Mouse (Mus musculus) cerebellum, postnatal 25 days (tissue): ENCODE measurements around the gene Krt32.

Experiments used
- DNase-seq, 2 experiments: peaks; one replicate each; pipeline ENCODE4 v3.0.0; 2021; ENCODE audit warnings: mixed read lengths in 2 of 2

Krt32 gene

DNA sequence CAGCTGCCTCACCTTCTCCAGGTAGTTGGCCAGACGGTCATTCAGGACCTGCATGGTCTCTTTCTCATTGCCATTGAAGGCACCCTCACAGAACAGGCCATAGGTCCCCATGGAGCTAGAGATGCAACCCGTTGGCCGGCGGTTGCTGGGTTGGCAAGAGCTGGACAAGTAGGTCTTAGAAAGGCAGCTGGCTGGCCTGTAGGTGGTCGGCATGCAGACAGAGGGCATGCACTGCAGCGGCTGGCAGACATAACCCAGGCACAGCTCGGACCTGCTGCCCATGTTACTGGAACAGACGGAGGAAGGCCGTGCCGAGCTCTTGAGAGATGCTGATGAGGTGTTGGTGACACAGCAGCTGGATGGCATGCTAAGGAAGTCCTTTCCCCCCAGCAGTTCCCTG lies at the start of gene Krt32:
Gene Krt32 (minus strand): TSS at position 366 of the 400 bp plus-strand sequence.
- DNase-seq: no peak

DNA sequence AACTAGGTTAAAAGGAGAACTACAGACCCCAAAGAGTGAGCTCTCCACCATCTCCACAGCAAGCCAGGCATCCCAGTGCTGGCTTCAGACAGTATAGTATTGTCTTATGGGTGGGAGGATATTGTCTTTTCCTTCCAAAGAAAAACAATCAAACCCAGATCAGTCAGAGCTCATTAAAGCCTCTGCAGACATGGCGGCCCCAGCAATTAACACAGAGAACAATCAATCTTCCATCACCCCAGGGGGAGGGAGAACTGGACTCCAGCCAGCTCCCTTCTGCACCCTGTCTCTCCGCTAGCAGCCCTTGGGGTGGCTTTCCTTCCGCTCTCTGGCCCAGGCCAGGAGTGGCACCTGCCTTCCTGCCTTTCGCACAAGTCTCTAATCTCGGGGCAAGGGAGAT lies 49.7 kb upstream of the Krt32 start:
- DNase-seq: no peak

DNA sequence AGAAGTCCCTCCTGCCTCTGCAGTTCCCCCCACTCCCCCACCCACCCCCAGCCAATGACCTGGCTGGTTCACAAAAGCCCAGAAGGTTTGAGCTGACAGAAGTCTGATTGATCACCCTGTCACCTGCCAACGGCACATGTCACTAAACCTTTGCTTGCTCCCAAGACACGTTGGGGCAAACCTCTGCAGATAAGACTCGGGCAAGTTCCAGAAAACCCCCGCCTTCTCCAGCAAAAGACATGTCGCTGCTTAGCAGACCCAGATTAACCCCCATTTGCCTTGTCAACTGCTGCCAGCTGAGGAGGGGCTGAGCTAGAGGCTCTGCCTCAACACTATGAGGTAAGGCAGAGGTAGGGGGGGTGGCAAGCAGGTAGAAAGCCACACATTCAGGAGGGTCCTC lies 48.5 kb upstream of the Krt32 start:
- DNase-seq: no peak

DNA sequence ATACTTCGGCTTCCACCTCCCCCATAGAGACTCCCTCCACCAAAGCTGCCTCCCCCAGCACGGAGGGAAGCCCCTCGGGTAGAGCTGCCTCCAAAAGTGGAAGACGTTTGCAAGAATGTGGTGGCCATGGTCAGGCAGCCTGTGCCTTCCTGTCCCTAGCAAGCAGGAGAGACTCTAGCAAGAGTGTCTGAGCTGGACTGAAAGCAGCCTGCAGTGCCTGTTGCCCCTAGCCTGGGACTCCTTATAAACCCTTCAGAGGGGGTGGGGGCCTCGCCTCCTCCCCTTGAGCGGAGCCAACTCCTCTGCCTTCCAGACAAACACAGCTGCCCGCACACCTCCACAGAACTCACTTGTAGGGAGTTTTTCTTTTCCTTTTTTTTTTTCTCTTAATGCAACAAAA lies 47.7 kb upstream of the Krt32 start, which contains the start of gene Krt15:
Gene Krt15 (minus strand): TSS at position 198 of the 400 bp plus-strand sequence.
- no peak for DNase-seq

DNA sequence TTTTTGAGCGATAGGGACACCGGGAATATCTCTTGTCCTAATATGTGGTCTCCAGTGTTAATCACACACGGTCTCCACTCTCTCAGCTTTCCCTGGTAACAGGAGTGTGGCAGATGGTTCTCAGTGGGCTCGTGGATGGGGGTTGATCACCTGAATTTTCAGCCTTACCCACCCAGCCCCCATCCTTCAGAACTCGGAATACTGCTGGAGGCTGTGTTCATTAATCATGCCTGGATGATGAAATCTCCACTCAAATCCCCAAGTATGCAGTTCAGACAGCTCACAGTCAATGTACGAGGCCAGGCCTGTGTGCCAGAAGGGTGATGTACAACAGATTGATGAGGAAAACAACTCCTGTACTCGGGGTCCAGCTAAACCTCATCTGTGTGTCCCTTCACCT lies 36.9 kb upstream of the Krt32 start:
- no peak for DNase-seq

DNA sequence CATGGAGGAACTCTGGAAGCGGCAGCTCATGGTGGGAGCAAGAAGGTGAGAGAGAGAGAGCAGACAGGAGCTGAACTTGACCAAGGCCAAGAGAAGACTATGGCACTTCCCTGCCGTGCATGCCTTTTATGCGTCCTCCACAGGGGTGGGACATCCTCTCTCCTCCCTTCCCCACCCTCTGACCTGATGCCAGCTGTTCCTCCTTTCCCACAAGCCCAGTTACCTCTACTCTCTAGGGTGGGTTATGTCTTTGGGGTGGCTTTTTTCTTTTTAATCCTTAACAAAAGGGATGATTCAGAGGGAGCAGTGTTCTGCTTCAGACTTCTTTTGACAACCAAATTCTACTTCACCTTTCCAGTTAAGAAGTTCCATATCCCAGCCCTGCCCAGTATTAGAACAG lies 33.4 kb upstream of the Krt32 start, which contains the start of gene Krt13:
Gene Krt13 (minus strand): TSS at position 101 of the 400 bp plus-strand sequence.
- no peak for DNase-seq

DNA sequence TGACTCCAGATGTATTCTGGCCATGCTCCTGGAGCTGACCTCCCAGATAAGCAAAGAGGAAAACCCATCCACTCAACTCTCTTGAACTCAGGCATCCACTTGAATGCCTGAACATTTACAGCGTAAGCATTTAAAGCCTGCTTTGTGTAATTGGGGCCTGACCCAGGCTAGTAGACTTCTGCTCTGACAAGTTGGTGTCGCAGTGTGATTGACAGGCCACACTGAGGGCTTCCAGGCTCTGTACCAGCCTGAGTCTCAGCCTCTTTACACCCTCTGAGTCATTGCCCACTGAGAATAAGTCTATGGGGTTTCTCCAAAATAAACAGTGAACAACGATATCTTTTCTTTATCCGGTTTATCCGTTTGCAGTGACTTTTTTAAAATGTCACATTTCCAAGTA lies 32.3 kb upstream of the Krt32 start:
- DNase-seq: no peak

DNA sequence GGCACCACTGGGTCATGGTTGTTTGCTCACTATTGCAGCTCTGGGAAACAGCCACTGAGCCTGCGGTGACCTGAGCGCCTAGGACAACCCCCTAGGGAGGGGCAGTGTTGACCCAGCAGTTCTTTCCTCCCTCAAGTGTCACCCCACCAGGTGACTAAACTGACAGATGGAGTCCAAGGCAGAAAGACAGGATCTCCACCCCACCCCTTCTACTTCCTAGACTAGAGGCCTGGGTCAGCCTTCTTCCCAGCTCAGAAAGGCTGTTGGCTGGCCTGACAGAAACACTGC lies 25.7 kb upstream of the Krt32 start:
- DNase-seq: no peak

DNA sequence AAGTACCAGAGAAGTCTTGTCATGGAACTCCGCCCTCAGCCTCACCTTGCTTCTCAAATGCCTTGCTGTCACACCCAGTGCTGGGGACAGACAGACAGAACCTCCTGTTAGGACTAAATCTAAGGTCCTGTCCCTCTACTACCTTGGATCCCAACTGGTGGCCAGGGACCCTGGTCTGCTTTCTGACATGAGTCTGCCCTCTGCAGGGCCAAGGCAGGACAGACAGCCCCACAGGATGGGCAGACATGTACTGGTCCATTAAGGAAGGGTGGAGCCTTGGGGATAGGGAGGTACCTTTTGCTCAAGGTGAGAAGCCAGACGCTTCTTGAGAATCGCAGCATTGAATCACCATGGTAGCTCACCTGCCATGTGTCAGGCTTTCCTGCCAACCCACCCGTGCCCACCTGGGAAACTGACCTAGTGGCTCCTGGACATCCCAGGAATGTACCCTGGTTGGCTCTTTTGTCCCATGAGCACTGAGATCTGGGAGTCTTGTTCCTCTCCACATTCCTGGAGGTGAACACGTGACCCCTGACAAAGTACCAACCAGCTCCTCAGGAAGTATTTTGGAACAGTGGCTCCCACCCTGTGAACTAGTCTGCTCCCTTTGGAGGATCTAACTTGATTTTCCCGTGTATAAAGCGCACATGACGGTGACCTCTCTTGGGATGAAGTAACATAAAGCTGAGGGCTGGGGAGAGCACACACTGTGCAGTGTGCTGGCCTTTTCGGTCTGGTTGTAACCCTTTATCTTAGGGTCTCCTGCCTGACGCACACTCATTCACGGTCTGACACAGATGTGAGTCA lies 25.1 kb upstream of the Krt32 start:
- no peak for DNase-seq

DNA sequence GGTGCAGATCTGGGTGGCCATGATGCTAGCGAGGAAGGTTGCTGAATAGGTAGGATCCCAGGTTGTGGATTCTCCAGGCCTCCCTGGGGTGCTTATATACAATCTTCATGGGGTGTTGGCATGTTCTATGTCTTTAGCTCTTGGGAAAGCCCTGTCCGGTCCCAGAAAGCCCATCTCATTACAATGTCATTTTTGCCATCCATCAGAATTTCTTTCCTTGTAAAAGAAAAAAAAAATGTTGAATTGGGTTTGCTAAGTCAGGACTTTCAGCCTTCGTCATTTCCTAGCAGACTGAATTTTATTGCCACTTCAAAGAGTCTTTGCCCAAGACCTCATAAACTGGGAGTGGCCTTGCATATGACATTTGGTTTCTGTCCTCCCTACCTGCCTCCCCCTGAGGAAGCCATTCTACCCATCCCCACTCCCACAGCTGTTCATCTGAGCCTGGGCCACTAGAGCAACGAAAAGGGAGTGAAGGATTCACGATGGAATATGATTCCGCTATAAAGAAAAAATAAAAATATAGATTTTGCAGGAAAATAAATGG lies 17.6 kb upstream of the Krt32 start, which contains the start of gene Krt36:
Gene Krt36 (minus strand): TSS at position 51 of the 547 bp plus-strand sequence.
- DNase-seq: no peak

DNA sequence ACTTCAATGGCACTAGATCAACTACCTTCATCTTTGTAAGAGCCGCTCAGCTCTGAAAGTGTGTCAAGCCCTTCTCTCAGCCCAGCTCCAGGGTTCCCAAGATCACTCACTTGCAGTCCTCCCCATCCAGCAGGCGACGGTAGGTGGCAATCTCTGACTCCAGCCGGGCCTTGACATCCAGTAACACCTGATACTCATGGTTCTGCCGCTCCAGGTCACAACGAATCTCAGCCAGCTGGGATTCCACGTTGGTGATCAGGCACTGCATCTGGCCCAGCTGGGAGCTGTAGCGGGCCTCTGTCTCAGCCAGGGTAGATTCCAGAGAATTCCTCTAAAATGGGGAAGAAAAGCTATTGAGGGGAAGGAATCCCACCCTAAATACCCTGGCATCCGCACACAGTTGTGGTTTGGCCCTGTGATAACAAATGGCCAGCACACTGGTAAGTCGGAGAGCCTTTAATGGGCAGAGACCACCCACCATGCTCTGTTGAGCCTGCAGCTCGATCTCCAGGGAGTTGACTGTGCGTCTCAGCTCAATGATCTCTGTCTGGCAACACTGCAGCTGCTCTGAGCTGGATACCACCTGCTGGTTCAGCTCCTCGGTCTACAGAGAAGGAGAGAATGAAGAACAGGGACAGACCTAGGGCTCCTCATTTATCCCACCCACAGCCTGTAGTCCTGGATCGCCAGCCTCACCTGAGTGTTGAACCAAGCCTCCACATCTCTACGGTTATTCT lies 14.8 kb upstream of the Krt32 start:
- DNase-seq: no peak

DNA sequence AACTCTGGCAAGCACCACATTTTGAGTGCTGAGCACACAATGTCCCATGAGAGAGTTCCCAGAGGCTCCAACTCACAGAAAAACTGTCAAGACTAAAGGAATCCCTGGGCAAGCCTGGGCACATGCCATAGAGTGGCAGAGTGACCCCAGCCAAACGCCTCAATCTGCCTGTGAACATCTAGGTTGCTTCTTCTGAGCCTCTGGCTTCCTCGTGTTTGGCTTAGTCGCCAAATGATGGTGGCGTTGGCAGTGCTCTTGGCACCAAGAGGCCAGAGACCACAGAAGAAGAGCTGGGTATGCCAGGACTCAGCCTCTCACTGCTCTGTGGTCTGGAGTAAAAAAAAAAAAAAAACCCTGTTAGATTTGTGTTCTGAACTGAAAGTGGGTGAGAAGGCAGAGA lies 12.4 kb upstream of the Krt32 start:
- DNase-seq: no peak

DNA sequence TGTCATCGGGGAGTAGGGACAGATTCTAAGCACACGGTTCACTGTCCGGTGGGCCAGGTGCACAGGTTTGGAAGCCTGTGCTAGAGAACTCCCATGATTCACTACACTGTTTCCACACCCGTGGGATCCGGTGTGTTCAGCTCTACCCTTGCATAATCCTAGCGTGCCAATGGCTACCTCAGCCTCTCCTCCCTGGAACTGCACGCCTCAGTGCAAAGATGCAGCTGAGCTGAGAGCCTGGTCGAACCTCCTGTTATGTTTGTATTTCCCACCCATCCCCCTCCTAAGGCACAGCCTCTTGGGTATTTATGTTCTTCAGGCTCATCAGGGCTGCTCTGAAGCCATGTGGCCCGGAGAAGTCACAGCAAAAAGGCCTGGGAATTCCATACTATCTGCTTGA lies 9.8 kb upstream of the Krt32 start:
- no peak for DNase-seq

DNA sequence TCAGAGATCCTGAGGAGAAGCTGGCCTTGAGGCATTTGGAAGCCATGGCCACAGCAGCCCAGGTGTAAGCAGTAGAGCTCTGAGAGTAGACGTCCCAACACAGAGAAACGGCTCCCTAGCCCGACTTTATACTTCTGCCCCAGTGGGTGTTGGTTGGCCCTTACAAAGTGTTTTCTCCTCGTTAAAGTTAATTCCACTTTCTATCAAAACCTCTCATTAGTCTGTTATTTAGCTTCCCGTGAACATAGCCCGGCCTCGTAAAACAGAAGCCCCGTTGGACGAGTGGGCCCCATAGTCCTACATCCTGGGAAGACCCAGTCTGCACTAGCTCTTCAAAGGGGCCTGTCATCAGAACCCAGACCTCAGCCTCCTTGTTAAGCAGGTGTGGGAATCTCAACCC lies 8.1 kb upstream of the Krt32 start, which contains the start of gene Krt35:
Gene Krt35 (minus strand): TSS at position 101 of the 400 bp plus-strand sequence.
- DNase-seq: no peak

DNA sequence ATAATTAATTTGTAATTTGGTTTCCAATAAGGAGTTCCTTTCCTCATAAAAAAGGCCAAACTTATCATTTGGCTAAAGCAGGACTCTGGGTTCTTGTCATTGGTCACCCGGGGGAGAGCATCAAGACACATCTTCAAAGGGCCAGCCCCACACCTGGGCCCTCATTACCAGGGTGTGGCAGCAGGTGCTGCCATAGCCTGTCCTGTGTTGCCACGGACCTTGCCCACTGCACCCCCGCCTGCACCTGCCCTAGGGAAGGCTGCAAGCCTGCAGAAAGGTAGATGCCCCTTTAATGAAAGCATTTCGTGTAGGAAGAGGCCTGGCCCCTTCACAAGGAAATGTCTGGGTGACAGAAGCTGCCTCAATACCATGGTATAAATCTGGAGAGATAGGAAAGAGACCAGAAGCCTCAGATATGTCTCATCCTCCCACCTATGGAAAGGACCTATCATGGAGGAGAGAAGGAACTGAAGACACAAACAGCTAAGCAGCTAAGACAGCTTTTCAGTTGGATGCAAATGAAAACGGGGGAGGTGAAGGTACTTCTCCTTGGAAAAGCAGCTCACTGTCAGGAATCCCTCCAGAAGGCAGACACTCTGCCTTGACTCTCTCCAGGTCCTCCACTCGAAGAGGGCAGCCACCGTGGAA lies 476 bp upstream of the Krt32 start:
- DNase-seq: no peak

DNA sequence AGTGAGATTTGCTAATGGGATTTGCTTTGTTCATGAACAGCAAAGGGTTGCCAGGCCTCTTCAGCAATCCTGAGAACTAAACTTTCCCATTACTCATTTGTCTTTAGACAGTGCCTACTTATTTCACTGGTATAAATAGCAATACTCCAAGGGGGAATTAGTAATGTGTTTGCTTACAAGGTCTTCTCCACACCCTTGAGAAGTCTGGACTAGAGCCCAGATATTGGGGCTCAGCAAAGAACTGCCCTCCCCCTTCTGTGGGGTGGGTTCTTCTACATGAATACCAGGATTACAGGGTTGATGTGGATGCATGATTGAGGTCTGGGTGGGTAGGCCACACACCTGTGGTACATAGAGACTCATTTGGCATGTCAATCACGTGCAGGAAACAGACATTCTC lies 14.2 kb downstream of the Krt32 start:
- no peak for DNase-seq

DNA sequence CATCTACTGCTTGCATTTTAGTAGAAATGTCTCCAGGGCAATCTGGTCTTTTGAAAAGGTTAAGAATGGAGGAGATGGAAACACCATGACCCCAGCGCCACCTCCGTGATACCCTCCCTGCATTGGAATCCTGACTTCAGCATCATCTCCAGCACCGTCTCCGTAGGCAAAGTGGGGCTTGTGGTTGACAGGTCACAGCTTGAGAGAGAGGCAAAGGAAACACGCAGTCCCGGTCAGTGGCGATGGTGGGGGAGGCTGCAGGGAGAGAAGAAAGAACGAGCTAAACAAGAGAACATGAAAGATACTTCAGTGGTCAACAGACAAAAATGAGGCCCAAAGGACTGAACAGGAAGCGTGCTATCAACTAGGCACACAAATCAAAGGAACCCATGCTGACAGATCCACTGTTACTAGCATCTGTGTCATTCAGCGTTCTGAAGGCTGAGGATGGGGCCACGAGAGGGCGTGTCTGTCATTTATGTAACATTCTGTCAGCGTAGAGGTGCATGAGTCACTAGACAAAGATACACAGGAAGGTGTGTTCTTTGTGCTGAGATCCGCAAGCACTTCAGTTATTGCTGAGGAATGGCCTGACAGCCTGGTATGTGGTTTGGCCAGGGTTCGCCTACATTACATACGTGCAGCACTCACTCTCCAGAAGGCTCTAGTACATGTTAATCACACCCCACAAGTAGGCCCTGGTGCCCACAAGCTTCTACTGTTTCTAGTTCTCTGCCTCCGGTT lies 20.6 kb downstream of the Krt32 start:
- DNase-seq: no peak

DNA sequence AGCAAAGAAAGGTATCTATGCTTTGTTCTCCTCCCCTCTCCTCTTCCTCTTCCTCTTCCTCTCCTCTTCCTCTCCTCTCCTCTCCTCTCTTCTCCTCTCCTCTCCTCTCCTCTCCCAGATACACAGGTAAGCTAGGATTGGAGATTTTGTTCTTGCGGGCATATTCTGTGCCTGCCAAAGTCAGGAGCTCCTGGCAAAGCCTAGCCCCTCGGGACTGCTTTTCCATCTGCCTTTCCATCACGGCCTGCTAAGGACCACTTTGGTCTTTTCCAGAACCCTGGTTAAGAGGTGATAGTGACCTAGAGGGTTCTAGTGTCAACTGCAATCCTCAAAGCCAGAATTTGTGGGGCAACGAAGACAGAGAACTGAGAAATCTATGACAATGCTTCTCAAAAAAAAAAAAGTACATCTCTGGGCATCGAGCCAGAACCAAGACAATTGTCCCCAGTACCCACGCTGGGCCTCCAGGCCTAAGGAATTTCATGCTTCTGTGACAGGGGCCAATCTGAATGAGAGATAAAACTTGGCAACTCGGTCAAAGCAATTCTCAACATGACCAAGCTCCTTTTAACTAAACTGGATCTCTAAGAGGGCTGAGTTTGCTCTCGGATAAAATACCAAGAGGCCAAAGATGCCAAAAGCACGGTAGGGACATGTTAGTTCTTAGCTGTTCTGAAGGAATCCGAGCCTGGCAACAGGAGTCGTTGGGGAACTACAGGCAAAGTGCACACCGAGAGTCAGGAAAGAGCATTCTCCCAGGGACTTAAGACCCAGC lies 21.6 kb downstream of the Krt32 start:
- DNase-seq: peak; percentile 15 to 35

DNA sequence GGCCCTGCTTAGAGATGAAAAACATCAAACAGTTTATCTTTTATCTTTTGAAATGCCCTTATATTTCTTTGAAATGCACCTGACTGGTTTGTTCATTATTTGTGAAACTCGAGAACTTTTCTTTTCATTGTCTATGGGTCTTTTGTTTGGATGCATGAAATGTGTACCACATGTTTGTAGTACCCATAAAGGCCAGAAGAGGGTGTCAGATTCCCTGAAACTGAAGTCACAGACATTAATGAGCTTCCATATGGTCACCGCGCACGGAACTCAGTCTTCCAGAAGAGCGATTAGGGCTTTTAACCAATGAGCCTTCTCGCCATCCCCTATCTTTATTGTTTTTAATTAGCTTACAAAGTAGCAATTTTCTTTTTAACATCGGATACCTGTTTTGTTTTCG lies 29.2 kb downstream of the Krt32 start:
- DNase-seq: no peak

DNA sequence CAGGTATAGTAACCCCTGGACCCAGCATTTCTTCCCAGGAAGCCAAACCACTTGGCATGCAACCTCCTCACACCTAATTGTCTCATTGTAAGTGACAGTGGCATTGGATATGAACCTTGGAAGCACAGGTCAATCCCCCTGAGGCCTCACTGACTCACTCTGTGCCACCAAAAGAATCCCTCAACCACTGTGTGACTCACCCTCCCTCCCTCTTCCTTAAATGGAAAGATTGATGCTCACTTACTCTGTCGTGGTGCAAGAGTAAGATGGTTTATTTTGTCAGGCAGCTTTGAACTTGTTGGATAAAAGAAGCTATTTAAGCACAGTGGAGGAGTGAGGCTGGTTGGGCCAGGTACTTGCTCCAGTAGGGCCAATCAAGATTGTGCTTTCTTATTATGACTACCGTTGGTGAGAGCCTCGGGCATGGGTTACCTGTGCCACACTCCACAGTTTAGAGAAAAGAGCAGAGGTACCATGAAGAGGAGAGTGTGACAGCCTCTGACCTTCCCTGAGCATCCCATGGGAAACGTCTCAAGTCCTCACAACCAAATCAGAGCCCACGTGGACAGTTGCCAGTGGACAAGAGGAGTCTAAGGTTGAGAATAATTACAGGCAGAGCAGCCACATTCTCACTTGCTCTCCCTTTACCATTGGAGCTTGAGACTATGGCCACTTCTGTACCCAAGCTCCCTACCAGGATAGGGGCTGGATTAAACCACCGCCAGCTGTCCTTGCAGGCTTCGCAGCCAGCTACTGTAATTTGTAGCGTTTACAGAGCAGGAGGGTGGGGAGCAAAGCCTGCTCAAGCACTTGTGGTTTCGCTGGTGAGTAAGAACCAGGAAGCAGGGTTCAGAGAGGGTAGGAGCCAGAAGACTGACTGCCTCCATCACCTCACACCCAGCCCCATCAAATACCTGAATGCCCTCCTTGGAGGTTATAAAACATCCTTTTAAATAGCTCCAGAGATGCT lies 32.1 kb downstream of the Krt32 start:
- DNase-seq: no peak

DNA sequence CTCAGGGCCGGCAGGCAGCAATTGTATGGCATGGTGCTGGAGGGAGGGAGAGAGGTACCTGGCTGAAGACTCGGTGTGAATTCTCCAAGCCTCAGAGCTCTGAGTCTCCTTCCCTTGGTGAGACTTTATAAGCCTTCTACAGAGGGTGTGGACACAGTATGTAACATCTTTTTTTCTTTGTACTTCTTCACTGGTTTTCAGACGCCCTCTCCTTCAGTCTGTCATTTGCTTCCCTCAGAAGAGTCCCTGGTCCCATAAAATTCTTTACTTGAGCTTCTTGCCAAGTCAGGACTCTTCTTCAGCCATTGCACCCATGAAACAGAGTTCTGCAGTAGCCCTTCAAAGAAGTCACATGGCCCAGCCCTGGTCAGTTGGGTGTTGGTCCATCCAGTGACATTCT lies 37.6 kb downstream of the Krt32 start, which contains the start of gene Krt31:
Gene Krt31 (minus strand): TSS at position 101 of the 400 bp plus-strand sequence.
- DNase-seq: no peak
